Mouse (Mus musculus) cerebellum, postnatal 4 days (tissue): ENCODE data around the gene Akap4.

ENCODE experiments used
- DNase-seq, 2 experiments: peaks; one replicate each; pipeline ENCODE4 v3.0.0; 2022; ENCODE audit warnings: low spot score in 2 of 2, mixed read lengths in 1 of 2

Akap4 gene

GRCm38 (mm10) chrX:7067219-7067618 lies at the start of gene Akap4:
Gene Akap4, plus strand, starts transcription at chrX:7067519.
- no peak for DNase-seq

GRCm38 (mm10) chrX:7041519-7041918 lies 25.8 kb upstream of the Akap4 start, which contains the start of gene Ccnb3:
Gene Ccnb3, minus strand, starts transcription at chrX:7041619.
- DNase-seq = no peak

- DNase-seq = no peak
Measured at GRCm38 (mm10) chrX:7057056-7057455, 10.3 kb upstream of the Akap4 start.

- DNase-seq = no peak
Measured at GRCm38 (mm10) chrX:7057634-7058033, 9.7 kb upstream of the Akap4 start.

GRCm38 (mm10) chrX:7064109-7064508 lies 3.2 kb upstream of the Akap4 start:
- no peak for DNase-seq

GRCm38 (mm10) chrX:7068002-7068401 lies 683 bp downstream of the Akap4 start:
- DNase-seq = no peak

- DNase-seq = no peak
Measured at GRCm38 (mm10) chrX:7079820-7080429, 12.6 kb downstream of the Akap4 start.

GRCm38 (mm10) chrX:7085878-7086277 lies 18.6 kb downstream of the Akap4 start:
- DNase-seq = no peak

GRCm38 (mm10) chrX:7090323-7090722 lies 23.0 kb downstream of the Akap4 start:
- no peak for DNase-seq

GRCm38 (mm10) chrX:7102280-7102679 lies 35.0 kb downstream of the Akap4 start:
- DNase-seq = no peak

- no peak for DNase-seq
Measured at GRCm38 (mm10) chrX:7114885-7115284, 47.6 kb downstream of the Akap4 start.

GRCm38 (mm10) chrX:7121618-7122280 lies 54.4 kb downstream of the Akap4 start:
- DNase-seq = no peak
